Mouse (Mus musculus): ENCODE data around the gene Lgmn.

Gene Lgmn

GRCm38 (mm10) chr12:102345031-102345815 lies 94.4 kb downstream of the Lgmn start:
- no peak for DNase-seq
